Mouse (Mus musculus) fat pad, adult 2 months (tissue): ENCODE data around the gene Rsph14.
"Not testable (repeated sequence)": the region's sequence is repeated elsewhere in the genome, so short reads cannot be mapped to it uniquely, and the experiment has no call there.

Experiments used
- DNase-seq: peaks from one replicate; pipeline ENCODE4 v3.0.0-alpha.2; 2011; ENCODE audit warnings: low read depth, low spot score; ENCODE audit errors: extremely low read depth

The Rsph14 gene

DNA sequence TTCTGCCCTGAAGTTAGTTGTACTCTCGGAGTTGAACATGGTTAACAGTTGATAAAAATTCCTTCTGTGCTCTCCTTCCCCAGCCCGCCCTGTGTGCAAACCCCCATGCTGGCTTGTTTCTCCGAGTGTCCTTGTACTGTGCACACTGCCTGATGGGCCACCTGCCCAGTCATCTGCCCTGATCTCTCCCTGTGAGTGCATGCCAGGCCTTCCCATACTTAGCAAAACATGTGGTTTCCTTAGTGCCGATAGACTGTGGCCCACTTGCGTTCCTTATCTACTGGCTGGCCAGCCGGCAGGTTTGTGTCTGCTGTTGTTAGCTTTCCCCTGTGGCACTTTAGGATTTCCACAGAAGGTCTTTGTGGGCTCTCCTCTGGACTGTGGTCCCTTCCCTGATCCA lies 21.7 kb upstream of the Rsph14 start:
- DNase-seq: no peak

DNA sequence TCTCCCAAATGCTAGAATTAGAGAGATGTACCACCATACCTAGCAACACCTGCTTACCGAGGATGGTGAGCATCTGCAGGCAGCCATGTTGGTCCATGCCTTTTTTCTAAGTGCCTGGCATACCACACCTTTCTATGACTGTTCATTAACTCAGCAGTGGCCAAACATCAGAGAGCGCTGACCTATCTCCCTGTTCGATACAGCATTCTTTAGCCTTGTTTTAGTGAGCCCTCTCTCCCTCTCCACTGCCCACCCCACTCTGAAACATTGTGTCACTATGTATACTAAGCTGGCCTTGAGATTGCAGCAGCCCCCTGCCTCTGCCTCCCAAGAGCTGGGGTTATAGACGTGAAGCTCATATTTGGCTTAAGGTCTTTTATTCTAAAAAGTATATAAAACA lies 21.3 kb upstream of the Rsph14 start:
- DNase-seq: no peak

DNA sequence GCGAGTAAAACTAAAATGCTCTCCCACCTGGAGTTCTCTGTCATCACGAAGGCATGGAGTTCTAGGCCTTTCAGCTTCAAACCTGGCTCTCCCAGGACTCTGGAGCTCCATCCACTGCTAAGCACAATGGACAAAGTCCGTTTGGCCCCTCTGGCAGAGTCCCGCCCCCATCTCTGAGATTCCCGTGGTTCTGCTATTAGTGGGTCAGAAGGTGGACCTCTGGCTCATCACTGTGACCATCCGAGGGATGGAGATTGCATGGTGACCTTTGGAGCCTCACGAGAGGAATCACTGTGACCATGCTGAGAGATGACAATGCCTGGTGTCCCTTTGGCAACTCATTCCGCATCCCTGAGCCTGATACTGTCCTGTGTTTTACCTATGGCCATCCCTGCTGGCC lies 20.5 kb upstream of the Rsph14 start:
- DNase-seq: no peak

DNA sequence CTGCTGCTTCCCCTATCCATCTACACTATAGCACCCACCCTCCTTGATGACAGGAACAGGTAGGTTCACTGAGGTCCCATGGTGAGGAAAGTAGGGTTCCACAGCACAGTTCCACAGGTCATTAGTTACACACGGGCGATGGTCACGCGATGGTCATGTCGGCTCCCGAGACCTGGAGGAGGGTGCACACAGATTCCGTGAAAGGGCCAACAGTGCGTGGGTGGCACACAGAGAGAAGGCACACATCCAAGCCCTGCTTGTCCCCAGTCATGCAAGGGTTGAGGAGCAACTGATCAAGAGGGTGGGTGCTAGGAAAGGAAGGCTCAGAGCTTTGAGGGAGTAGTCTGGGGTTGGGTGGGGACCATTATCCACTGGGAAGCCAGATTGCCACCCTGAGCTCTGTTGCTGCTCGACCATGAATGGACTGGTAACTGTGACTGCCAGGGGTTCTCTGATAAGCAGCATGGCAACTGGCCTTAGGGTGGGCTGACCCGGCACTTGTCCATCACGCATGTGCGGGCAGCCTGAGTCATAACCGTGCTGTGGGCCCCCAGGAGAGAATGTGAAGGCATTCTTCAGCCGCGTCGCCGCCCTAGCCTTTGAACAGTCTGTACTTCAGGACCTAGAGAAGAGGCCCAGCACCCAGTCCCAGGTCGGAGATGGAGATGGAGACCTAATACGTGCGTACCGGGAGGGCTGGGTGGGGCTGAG lies 19.1 kb upstream of the Rsph14 start:
- no peak for DNase-seq

DNA sequence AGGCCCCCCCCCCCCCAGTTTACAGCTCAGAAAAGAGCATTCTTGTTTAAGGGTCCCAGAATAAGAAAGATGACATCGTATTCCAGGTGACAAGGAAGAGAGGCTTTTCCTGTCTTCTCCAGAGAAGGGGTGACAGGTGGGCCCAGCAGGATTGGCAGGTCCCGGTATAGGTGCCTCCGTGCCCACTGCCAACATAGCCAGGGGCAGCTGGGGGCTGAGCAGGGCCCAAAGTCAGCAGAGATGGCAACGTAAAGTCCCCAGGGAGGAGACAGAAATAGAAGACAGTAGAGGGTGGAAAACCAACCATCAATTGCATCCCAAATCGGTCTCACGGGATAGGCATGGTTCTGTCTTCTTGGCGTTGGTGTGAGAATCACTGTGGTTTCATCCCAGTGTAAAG lies 16.3 kb upstream of the Rsph14 start:
- no peak for DNase-seq

DNA sequence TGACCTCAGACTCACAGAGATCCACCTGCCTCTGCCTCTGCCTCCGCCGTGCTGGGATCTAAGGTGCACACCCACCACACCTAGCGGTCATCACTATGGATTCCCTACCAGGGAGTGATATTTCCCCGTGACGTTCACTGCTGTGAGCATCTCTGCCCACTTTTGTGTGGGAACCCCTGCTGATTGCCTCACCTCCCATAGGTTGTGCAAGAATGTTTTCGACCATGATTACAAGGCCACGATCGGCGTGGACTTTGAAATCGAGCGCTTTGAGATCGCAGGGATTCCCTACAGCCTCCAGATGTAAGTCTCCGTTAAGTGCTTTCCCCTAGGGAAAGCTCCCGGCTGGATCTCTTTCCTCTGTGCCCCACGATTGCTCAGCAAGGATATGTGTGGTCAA lies 13.4 kb upstream of the Rsph14 start:
- DNase-seq: no peak

DNA sequence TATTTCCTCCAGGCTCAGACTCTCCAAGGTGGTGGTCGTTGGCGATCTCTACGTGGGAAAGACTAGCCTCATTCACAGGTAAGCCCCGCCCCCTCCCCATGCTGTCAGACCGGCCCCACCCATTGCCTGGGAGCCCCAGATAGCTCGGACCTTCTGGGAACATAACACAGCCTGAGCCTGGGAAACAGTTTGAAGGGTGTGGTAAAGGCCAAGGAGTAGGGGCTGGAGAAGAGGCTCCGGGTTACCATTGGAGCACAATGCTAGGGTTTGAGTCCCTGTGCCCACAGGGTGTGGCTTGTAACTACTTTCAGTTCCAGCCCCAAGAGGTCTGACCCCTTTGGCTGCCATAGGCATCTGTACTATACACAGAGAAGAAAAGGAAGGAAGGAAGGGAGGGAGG lies 12.1 kb upstream of the Rsph14 start:
- no peak for DNase-seq

DNA sequence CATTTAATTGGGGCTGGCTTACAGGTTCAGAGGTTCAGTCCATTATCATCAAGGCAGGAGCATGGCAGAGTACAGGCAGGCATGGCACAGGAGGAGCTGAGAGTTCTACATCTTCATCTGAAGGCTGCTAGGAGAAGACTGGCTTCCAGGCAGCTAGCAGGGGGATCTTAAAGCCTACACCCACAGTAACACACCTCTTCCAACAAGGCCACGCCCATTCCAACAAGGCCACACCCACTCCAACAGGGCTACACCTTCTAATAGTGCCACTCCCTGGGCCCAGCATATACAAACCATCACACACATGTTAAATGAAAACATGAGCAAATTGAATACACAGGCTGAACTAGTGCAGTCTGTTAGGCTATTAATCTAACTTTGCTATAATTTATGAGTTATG lies 9.7 kb upstream of the Rsph14 start:
- not testable (repeated sequence) for DNase-seq

DNA sequence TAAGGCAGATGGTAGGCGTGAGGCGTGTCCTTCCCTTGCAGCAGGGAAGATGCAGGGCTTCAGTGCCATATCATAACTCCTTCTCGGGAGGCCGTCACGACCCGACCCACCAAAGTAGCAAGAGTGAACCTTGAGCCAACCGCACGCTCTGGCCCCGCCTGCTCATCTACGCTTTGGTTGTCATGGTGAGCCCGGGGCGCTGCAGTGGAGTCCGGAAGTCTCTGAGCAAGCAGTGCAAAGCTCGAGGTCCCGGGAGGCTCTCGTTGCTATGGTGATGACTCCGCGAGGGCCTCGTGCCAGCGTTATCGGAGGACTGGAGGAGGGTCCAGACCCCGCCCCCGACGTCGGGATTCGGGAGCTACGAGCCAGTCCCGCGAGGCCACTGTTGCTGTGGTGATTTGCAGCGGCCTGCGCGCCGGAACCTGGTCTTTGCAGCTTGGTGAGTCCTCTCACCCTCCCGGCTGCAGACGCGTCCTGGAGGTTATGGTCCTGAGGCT lies 4.5 kb upstream of the Rsph14 start, which contains the start of gene Rab36:
Rab36 (plus strand) TSS at position 176 of the 497 bp plus-strand sequence.
- DNase-seq: no peak

DNA sequence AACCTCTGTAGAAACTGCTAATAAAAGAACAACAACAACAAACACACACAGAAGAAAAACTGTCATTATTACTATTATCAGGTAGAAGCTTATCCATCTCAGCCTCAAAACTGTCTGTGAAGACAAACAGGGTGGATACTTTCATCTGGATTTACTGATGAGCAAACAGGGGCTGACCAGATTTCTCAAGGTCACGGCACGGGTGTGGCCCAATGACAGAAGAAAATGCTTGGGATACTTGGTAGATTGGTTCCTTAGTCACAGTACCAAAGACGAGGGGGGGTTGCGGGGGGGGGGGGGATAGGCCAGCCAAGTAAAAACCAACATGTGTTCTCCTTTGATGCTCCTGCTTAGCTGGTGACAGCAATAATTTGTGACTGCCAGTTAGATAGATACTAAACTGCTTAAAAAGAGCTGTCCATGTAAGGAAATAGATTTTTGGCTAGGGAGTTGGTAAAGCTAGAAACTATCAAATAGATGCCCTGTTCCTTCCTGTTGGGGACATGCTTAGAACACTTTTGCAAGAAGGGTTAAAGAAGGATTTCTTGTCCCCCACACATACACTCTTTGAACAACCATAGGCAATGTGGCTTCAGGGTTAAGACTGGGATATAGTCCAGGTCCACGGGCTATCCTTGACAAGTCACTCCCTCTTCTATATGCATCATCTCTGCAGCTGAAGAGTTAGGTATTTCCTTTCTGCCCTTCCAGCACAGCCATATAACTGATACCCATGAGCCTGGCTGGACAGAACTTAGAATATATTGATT lies 856 bp downstream of the Rsph14 start:
- no peak for DNase-seq

DNA sequence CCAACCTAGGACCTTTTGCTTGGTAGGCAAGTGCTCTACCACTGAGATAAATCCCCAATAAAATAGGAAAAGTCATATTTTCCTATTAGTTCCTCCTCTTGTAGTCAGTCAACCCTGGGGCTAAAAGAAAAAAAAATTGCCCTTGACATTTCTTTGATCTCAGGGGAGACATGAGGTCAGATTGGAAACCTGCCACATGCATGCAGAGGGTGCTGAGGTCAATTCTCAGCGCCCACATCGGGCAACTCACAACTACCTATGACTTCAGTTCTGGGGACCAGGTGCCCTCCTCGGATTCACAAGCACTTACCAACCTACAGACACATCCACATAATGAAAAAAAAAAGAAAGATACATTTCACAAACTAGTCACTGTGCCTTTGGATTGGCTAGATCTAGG lies 2.2 kb downstream of the Rsph14 start:
- DNase-seq: no peak

DNA sequence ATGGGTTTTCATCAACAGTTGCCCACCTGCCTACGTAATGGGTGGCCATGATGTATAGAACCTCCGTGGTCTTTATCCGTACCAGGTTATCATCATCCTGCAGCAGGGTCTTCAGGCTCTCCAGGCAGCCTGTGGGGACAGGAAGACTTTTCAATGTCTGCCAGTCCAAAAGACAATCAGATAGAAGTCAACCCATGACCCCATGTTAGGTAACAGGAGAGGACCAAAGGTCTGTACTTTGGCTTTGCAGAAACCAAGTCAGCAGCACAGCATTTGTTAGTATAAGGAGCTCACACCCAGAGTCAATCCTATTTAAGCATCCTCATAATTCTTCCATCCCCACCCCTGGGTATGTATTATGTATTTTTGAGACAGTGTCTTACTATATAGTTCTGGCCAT lies 2.7 kb downstream of the Rsph14 start:
- DNase-seq: no peak

DNA sequence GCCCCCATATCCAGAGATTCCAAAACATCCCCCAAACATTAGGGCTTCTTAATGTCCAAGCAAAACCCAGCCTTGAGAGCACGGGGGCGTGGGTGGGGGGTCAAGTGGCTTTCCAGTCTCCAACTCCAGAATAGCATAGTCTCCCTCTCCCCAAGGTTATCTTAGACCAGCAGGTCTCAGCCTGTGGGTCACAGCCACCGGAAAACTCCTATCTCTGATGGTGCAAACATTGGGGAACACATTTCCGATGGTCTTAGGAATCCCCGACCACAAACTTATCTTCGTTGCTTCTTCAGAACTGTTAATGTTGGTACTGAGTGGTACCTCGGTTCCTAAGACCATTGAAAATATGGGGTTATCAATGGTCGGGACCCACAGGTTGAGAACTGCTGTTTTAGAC lies 3.6 kb downstream of the Rsph14 start:
- DNase-seq: no peak

DNA sequence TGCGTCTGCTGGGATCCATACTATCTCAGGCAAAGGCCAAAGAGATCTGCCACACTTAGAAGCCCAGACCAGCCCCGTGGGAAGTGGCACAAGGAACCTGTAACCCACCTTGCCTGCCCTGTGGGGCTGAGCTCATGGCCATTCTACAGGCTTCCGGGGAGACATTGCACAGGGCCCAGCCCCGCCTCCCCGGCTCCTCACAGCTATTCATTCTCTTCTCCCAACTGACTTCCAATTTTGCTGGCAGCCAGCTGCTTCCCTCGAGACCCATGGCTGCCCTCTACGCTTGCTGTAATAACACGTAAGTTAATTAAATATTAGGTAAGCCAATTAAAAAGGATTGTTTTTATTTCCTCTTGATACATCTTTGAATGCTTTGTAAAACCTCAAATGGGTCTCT lies 5.9 kb downstream of the Rsph14 start:
- DNase-seq: no peak

DNA sequence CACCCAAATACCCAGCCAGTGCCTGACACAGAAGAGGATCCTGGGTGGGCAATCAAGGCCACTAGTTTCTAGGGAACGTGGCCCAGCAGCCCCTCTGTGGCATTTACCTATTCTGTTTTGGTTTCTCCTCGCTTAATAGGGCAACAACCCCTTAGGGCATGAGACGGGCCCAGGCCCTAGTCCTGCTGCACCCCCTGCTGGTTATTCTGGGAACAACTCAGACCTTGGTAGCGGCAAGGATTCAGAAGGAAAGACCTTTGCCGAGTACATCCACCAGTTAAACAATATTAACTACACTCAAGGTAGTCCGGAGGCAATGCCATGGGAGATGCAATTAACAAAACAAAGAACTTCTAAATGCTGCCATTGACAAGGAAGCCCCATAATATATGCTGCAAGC lies 11.2 kb downstream of the Rsph14 start:
- no peak for DNase-seq

DNA sequence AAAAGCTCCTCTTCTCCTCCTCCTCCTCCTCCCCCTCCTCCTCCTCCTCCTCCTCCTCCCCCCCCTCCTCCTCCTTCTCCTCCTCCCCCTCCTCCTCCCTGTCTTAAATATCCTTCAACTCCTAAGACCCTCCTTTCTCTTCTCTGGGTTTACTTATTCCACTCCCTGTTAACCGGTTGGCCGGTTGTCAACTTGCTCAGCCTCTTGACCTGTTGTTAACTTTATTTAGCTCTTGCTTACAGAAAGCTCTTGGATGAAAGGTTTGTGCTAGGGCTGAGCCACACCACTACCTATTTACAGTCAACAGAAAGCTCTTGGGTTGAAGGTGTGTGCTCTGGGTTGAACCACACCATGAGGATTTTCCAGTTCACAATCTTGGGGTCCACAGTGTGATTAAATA lies 12.1 kb downstream of the Rsph14 start:
- DNase-seq: no peak

DNA sequence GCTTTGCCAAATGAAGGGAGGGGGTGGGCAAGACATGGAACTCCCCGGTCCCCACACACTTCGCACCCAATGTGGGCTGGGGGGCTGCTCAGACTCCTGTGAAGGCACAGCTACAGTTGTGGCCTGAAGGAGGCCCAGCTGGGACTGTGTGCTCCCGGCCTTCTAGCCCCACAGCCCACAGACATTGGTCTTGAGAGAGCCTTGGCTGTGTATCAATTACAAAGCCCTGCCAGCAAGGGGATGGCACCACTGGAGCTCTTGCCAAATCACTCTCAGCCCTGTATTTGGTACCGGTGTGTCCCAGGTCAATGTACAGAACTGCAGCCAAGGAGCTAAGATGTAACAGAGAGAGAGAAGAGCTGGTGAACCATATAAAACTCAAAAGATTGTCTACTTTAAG lies 15.9 kb downstream of the Rsph14 start:
- DNase-seq: no peak

DNA sequence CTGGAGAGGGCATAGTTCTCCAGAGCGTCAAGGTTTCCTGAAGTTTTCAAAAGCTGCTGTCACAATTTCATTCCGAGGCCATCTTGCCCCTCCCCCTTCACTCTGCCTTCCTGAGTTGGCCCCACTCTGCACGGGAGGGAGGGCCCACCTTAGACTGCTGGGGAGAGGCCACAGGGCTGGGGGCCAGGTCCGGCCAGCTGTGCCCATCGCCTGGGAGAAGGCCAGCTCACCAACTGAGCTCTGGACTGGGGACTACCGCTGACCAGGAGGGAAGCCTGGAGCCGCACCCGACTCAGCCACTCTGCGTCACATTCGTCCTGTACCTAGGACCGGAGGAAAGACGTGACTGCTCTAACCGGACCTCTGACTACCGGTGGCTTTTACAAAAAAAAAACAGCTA lies 16.9 kb downstream of the Rsph14 start:
- DNase-seq: no peak

DNA sequence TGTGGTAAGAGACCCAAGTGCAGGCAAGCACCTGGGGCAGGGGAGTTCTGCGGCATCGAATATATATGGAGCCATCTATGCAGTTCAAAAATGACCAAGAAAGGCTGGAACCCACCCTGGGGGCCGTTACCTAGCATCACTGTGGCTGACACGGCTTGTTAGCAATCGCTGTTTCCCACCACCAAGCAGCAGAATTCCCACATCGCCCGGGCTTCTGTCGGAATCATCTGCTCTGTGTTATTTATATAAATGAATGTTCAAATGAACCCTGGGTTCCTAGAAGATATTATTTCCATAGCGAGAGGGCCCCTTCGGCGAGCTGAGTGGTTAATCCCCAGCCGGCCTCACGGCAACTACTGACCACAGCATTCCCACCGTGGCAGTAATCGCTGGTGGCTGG lies 21.7 kb downstream of the Rsph14 start:
- DNase-seq: no peak

DNA sequence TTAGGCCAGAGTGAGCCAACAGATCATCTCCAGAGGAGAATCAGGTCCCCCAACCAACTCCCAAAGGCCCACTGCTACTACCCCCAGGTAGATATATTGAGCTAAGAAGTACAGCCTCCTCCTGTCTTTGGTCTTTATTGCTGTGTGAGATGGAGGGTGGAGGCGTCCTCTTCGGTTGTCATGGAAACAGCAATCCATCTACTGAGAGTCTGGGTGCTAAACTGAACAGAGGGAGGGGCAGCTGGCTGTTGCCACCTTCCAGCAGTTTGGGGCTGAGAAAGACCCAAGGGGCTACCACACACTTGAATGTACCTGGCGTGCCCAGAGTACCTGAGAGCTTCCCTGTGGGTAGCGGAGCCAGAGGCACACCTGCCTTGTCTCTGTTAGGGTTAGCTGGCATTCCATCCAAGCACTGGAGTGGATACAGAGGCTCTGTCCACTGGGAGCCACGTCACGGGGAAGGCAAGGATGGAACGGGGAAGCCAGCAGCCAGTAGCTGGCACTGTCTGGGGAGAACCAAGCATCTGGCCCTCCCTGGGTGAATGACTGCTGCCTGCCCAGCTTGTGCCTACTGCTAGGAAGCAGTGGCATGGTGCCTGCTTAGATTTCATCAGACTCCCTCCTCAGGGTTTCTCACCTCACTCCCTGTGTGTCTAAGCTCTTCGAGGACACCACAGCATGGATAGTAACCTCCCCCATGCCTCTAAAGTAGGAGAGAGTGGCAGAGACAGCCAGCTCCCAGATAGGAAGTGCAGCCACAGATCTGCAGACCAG lies 25.3 kb downstream of the Rsph14 start:
- no peak for DNase-seq

DNA sequence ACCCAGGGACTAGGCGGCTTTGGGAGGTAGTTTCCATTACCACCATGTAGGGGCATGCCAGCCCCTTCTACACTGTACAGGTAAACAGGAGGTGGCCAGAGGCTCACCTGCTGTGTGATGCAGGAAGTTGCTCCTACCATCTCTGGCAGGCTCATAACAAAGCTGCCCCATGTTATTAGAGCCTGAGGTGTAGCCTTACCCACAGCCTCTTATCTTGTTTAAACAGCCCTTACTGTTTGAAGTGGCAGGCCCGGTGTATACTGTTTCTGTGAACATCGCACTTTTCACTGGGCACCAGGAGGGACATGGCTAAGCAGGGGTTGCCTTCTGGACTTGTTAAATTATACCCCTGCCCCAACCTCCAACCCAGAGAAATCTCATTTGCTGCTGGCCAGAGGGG lies 28.3 kb downstream of the Rsph14 start:
- no peak for DNase-seq

DNA sequence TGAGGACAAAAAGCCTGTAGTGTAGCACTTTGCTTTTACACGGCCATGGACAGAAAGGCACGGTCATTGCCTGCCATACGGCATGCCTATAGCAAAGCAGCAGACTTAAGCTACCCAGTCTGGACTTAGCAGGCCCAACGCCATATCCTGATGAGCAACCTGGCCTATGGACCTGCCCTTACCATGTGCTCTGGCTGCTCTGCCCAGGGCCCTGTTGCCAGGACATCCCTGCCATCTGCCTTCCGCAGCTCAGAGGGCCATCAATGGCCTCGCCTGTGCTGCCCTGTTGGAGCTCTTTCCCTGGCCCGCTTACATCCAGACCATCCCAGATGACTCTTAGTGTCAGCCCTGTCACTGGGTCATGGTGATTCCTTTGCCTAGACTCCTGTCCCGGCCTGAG lies 31.0 kb downstream of the Rsph14 start:
- no peak for DNase-seq
